Mouse (Mus musculus) lung, postnatal 0 days (tissue): Measurements from ENCODE around the gene Icam1.

Experiments
- CTCF ChIP-seq: IDR thresholded peaks from 2 replicates; pipeline ENCODE4 v1.5.1; 2016; ENCODE audit warnings: antibody characterized with exemption, mild to moderate bottlenecking
- EP300 ChIP-seq: IDR thresholded peaks from 2 replicates; pipeline ENCODE4 v1.6.1; 2016; ENCODE audit warnings: antibody characterized with exemption, mild to moderate bottlenecking, control low read depth

DNA sequence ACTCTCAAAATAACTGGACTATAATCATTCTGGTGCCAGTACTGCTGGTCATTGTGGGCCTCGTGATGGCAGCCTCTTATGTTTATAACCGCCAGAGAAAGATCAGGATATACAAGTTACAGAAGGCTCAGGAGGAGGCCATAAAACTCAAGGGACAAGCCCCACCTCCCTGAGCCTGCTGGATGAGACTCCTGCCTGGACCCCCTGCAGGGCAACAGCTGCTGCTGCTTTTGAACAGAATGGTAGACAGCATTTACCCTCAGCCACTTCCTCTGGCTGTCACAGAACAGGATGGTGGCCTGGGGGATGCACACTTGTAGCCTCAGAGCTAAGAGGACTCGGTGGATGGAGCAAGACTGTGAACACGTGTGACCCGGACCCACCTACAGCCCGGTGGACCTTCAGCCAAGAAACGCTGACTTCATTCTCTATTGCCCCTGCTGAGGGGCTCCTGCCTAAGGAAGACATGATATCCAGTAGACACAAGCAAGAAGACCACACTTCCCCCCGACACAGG lies 12.0 kb downstream of the Icam1 start:
- TF ChIP-seq CTCF (no peak), EP300 (no peak)
